19 mouse cellular contexts compared by ENCODE assay signal in the genomic region with DNA sequence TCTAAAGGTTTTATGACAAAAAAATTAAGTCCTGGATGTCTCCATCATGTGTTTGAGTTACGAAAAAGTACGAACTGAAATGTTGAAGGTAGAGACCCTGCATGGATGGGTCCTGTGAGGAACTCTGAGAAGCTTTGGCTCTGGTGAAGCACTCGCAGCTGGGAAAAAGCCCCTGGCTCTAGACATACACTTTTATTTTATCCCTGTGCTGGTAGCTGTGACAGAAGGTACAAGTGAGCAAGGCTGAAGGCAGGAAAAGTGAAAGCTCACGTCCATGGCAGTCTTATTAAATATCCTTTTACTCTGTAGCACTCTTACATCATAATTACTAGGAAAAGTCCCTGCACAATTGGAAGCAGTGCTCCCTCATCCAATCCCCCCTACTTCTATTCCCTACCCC.
DNase-seq lines count a peak whose midpoint lies in the region; ATAC-seq and TF ChIP-seq lines count a peak whose summit lies in the region.
"Had no signal": no experiment of that assay in that cellular context is flagged by ENCODE, and none has a peak within 500 bp of the region (broad histone marks: within the 10 kb centered on the region; RNA-seq: fewer than 3 reads in every experiment).

No protein-coding gene starts in this region.

- H3K9ac ChIP-seq in forebrain, embryonic 14.5 days (ENCODE audit: low read length): no peak overlapping the region
- H3K9ac ChIP-seq in hindbrain, embryonic 14.5 days: no peak overlapping the region
- no peak overlapping the region for H3K9ac ChIP-seq in midbrain, embryonic 14.5 days (replicated peaks; ENCODE audit: low read length)
- H3K9ac ChIP-seq: kidney, embryonic 15.5 days; liver, embryonic 15.5 days had no signal

- H3K9me3 ChIP-seq in forebrain, embryonic 10.5 days: no peaks in the 10 kb centered on the region
- H3K9me3 ChIP-seq in forebrain, embryonic 14.5 days (replicated peaks; ENCODE audit: control insufficient read depth, low read length): no peaks in the 10 kb centered on the region
- no peaks in the 10 kb centered on the region for H3K9me3 ChIP-seq in hindbrain, embryonic 14.5 days (ENCODE audit: control insufficient read depth, low read length)
- no peaks in the 10 kb centered on the region for H3K9me3 ChIP-seq in midbrain, embryonic 14.5 days (ENCODE audit: control insufficient read depth, low read length)
- H3K9me3 ChIP-seq: embryonic facial prominence, embryonic 10.5 days; kidney, embryonic 15.5 days; liver, embryonic 15.5 days had no signal

- no peaks in the 10 kb centered on the region for H3K36me3 ChIP-seq in forebrain, embryonic 10.5 days (replicated peaks)
- no peaks in the 10 kb centered on the region for H3K36me3 ChIP-seq in forebrain, embryonic 14.5 days (ENCODE audit: control insufficient read depth, insufficient read depth, low read length)
- no peaks in the 10 kb centered on the region for H3K36me3 ChIP-seq in hindbrain, embryonic 14.5 days (replicated peaks; ENCODE audit: control insufficient read depth, insufficient read depth)
- no peaks in the 10 kb centered on the region for H3K36me3 ChIP-seq in midbrain, embryonic 14.5 days (ENCODE audit: control insufficient read depth, insufficient read depth, low read length)
- H3K36me3 ChIP-seq: embryonic facial prominence, embryonic 10.5 days; kidney, embryonic 15.5 days; liver, embryonic 15.5 days had no signal

- TF ChIP-seq CTCF in cerebellum, adult 2 months (IDR thresholded peaks at IDR 0.05; ENCODE audit: borderline replicate concordance, insufficient read depth, low read depth, low read length): no peak

- 52% methylated on average over 4 of the region's 4 CpGs for WGBS in forebrain, embryonic 10.5 days
- 21% methylated on average over 4 of the region's 4 CpGs for WGBS in forebrain, embryonic 14.5 days
- 56% methylated on average over 4 of the region's 4 CpGs for WGBS in hindbrain, embryonic 14.5 days
- 29% methylated on average over 4 of the region's 4 CpGs for WGBS in midbrain, embryonic 14.5 days
- 63% methylated on average over 4 of the region's 4 CpGs for WGBS in cerebellum, adult 2 months

- H3K4me2 ChIP-seq in forebrain, embryonic 14.5 days (ENCODE audit: low read length): no peak overlapping the region
- no peak overlapping the region; the same call in 1 of the 2 replicates for H3K4me2 ChIP-seq in hindbrain, embryonic 14.5 days (replicated peaks)
- peak overlapping the region; percentile 17 for H3K4me2 ChIP-seq in midbrain, embryonic 14.5 days (ENCODE audit: low read length)
- H3K4me2 ChIP-seq: kidney, embryonic 15.5 days; liver, embryonic 15.5 days had no signal

- H3K27ac ChIP-seq in forebrain, embryonic 10.5 days: peak overlapping the region; percentile 86
- H3K27ac ChIP-seq in forebrain, embryonic 14.5 days (ENCODE audit: low read depth, low read length): peak overlapping the region; percentile 49; the same call in 1 of the 2 replicates
- peak overlapping the region; percentile 71 for H3K27ac ChIP-seq in hindbrain, embryonic 14.5 days
- peak overlapping the region; percentile 77 for H3K27ac ChIP-seq in midbrain, embryonic 14.5 days (replicated peaks; ENCODE audit: low read depth, low read length)
- H3K27ac ChIP-seq in cerebellum, adult 2 months (ENCODE audit: insufficient read depth, low read length): no peak overlapping the region
- H3K27ac ChIP-seq: embryonic facial prominence, embryonic 10.5 days; kidney, embryonic 15.5 days; liver, embryonic 15.5 days had no signal

- no peak overlapping the region for H3K4me3 ChIP-seq in forebrain, embryonic 10.5 days
- no peak overlapping the region for H3K4me3 ChIP-seq in forebrain, embryonic 14.5 days (ENCODE audit: low read depth, low read length)
- no peak overlapping the region for H3K4me3 ChIP-seq in hindbrain, embryonic 14.5 days (replicated peaks; ENCODE audit: low read length)
- no peak overlapping the region for H3K4me3 ChIP-seq in midbrain, embryonic 14.5 days (replicated peaks; ENCODE audit: low read depth, low read length)
- no peak overlapping the region for H3K4me3 ChIP-seq in cerebellum, adult 2 months (replicated peaks; ENCODE audit: insufficient read depth, low read depth, low read length)
- H3K4me3 ChIP-seq: embryonic facial prominence, embryonic 10.5 days; kidney, embryonic 15.5 days; liver, embryonic 15.5 days had no signal

- peak; percentile 24 for ATAC-seq in forebrain, embryonic 14.5 days
- no peak for ATAC-seq in hindbrain, embryonic 14.5 days (ENCODE audit: low FRiP score)
- ATAC-seq in midbrain, embryonic 14.5 days (ENCODE audit: low FRiP score, low TSS enrichment): peak; percentile 12; the same call in 1 of the 2 replicates
- ATAC-seq: intestine, embryonic 16.5 days had no signal

- peaks cover 56% of the 10 kb centered on the region for H3K4me1 ChIP-seq in forebrain, embryonic 10.5 days
- H3K4me1 ChIP-seq in forebrain, embryonic 14.5 days (ENCODE audit: control insufficient read depth, insufficient read depth, low read length): peaks cover 21% of the 10 kb centered on the region; the same call in 1 of the 2 replicates
- 0 out of 2 replicates have a peak, but pooled peaks cover 3% of the 10 kb centered on the region for H3K4me1 ChIP-seq in hindbrain, embryonic 14.5 days (replicated peaks; ENCODE audit: control insufficient read depth, insufficient read depth, low read length)
- peaks cover 33% of the 10 kb centered on the region for H3K4me1 ChIP-seq in midbrain, embryonic 14.5 days (ENCODE audit: control insufficient read depth, insufficient read depth, low read length)
- no peaks in the 10 kb centered on the region for H3K4me1 ChIP-seq in cerebellum, adult 2 months (ENCODE audit: control insufficient read depth, insufficient read depth, low read length)
- H3K4me1 ChIP-seq: embryonic facial prominence, embryonic 10.5 days; kidney, embryonic 15.5 days; liver, embryonic 15.5 days had no signal

- no peak for DNase-seq in forebrain, embryonic 10.5 days (ENCODE audit: extremely low spot score, low spot score)
- DNase-seq in forebrain, embryonic 14.5 days (ENCODE audit: low spot score): peak; percentile 53
- no peak for DNase-seq in hindbrain, embryonic 14.5 days (ENCODE audit: low spot score)
- peak; percentile 41 for DNase-seq in midbrain, embryonic 14.5 days
- no peak for DNase-seq in cerebellum, adult 2 months
- no peak for DNase-seq in left cerebral cortex, postnatal 36 days (ENCODE audit: low spot score in 2 of 2)
- DNase-seq in right cerebral cortex, postnatal 4 days: no peak
- DNase-seq in layer of hippocampus, adult 9-11 months: no peak
- DNase-seq: cerebellum, adult 9-10 months; gastrocnemius, postnatal 10 days; heart, adult 11 months; heart, postnatal 4 days; kidney, postnatal 4 days; retina, postnatal 1 day; thymus, postnatal 25 days had no signal

- intact Hi-C loops in left cerebral cortex, postnatal 36 days (cut with DNase I): loop anchor here (10.0 kb wide), 1 partner anchor 169 kb away; no protein-coding TSS in a partner anchor

- no peaks in the 10 kb centered on the region for H3K27me3 ChIP-seq in forebrain, embryonic 10.5 days (ENCODE audit: poor library complexity, severe bottlenecking)
- no peaks in the 10 kb centered on the region for H3K27me3 ChIP-seq in forebrain, embryonic 14.5 days (replicated peaks; ENCODE audit: control insufficient read depth, insufficient read depth, low read length)
- no peaks in the 10 kb centered on the region for H3K27me3 ChIP-seq in hindbrain, embryonic 14.5 days (ENCODE audit: control insufficient read depth, insufficient read depth, low read length)
- no peaks in the 10 kb centered on the region for H3K27me3 ChIP-seq in midbrain, embryonic 14.5 days (ENCODE audit: control insufficient read depth, insufficient read depth, low read length)
- H3K27me3 ChIP-seq in cerebellum, adult 2 months (ENCODE audit: control insufficient read depth, insufficient read depth, low read length): no peaks in the 10 kb centered on the region
- H3K27me3 ChIP-seq: kidney, embryonic 15.5 days; liver, embryonic 15.5 days had no signal

- TF ChIP-seq POLR2A in cerebellum, adult 2 months (IDR thresholded peaks at IDR 0.05; ENCODE audit: borderline replicate concordance, insufficient read depth, low read length): no peak

Comparison
In these comparisons a context has a peak if more than half of its experiments do, and no peak if none do; other contexts are left out.
1. DNase-seq: peak in forebrain, embryonic 14.5 days (single experiment) and midbrain, embryonic 14.5 days (single experiment); none in forebrain, embryonic 10.5 days (single experiment), hindbrain, embryonic 14.5 days (single experiment), cerebellum, adult 2 months (0 of 2), left cerebral cortex, postnatal 36 days (0 of 2), right cerebral cortex, postnatal 4 days (single experiment) and layer of hippocampus, adult 9-11 months (single experiment).